ENCODE assay signal across 23 mouse cellular contexts in the genomic region with DNA sequence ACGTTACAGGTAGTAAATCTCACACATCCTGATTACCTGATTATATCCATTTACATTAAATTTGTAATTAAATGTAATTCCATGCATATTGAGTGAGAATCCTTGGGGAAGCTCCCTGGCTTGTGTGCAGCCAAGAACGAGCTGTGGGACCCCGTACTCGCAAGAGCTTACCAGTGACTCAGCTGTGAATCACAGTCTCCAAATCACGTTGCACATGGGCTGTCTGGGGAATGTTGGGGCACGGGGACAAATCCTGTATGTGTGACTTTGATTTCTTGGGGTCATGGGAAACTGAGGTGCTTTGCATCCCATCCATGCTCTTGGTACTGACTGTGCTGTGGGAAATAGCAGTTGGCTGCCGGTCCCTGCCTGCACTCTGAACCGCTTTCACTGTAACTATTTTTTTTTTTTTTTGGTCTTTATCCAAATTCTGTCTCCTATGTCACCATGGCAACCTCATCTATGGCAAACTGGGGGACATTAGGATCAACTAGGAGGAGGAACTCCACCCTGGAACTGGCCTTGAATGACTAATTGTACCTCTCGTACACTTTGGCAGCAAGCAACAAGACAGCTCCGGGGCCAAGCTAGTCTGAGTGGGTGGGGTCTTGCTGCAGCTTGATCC. TPM values are rescaled to one million over a fixed set of nuclear protein-coding genes. Genes with fewer than 3 reads are reported as not detected.
DNase-seq lines count a peak whose midpoint lies in the region; ATAC-seq and TF ChIP-seq lines count a peak whose summit lies in the region.
"Had no signal": no experiment of that assay in that cellular context is flagged by ENCODE, and none has a peak within 500 bp of the region (broad histone marks: within the 10 kb centered on the region; RNA-seq: fewer than 3 reads in every experiment).

No protein-coding gene starts in this region.

- 80% methylated on average over 10 of the region's 10 CpGs for WGBS in midbrain, embryonic 11.5 days
- WGBS in midbrain, postnatal 0 days: 45% methylated on average over 10 of the region's 10 CpGs
- 26% methylated on average over 10 of the region's 10 CpGs for WGBS in forebrain, postnatal 0 days
- WGBS in midbrain, embryonic 16.5 days: 46% methylated on average over 10 of the region's 10 CpGs

- no peaks in the 10 kb centered on the region for H3K4me1 ChIP-seq in midbrain, embryonic 11.5 days (ENCODE audit: control insufficient read depth, insufficient read depth, low read length)
- H3K4me1 ChIP-seq in midbrain, postnatal 0 days (ENCODE audit: insufficient read depth, low read length): peaks cover 2% of the 10 kb centered on the region; the same call in 1 of the 2 replicates
- peaks cover 10% of the 10 kb centered on the region for H3K4me1 ChIP-seq in forebrain, postnatal 0 days (ENCODE audit: insufficient read depth)
- H3K4me1 ChIP-seq in midbrain, embryonic 16.5 days (ENCODE audit: control insufficient read depth, insufficient read depth, low read length): peaks cover 11% of the 10 kb centered on the region
- H3K4me1 ChIP-seq: heart, embryonic 10.5 days; megakaryocyte, embryonic 14.5 days had no signal

- no peaks in the 10 kb centered on the region for H3K36me3 ChIP-seq in midbrain, embryonic 11.5 days (ENCODE audit: control insufficient read depth, insufficient read depth, low read length)
- no peaks in the 10 kb centered on the region for H3K36me3 ChIP-seq in midbrain, postnatal 0 days (ENCODE audit: insufficient read depth, low read length)
- H3K36me3 ChIP-seq in forebrain, postnatal 0 days (ENCODE audit: insufficient read depth): no peaks in the 10 kb centered on the region
- H3K36me3 ChIP-seq in midbrain, embryonic 16.5 days (ENCODE audit: control insufficient read depth, insufficient read depth, low read length): no peaks in the 10 kb centered on the region
- H3K36me3 ChIP-seq: G1E; heart, embryonic 10.5 days had no signal

- H3K27ac ChIP-seq in midbrain, embryonic 11.5 days (ENCODE audit: low read depth, low read length): no peak overlapping the region
- no peak overlapping the region for H3K27ac ChIP-seq in midbrain, postnatal 0 days (ENCODE audit: low read depth, low read length)
- H3K27ac ChIP-seq in forebrain, postnatal 0 days (ENCODE audit: low read depth, low read length): no peak overlapping the region
- no peak overlapping the region for H3K27ac ChIP-seq in midbrain, embryonic 16.5 days (ENCODE audit: low read length)
- H3K27ac ChIP-seq: heart, embryonic 10.5 days had no signal

- no peak overlapping the region for H3K4me3 ChIP-seq in midbrain, embryonic 11.5 days (ENCODE audit: low read depth, low read length)
- no peak overlapping the region for H3K4me3 ChIP-seq in midbrain, postnatal 0 days (ENCODE audit: low read depth, low read length)
- no peak overlapping the region for H3K4me3 ChIP-seq in forebrain, postnatal 0 days (ENCODE audit: low read depth, low read length)
- no peak overlapping the region for H3K4me3 ChIP-seq in midbrain, embryonic 16.5 days (ENCODE audit: low read depth, low read length)
- H3K4me3 ChIP-seq: heart, embryonic 10.5 days; megakaryocyte, embryonic 14.5 days had no signal

- no peak overlapping the region for H3K9ac ChIP-seq in midbrain, embryonic 11.5 days (ENCODE audit: low read length)
- H3K9ac ChIP-seq in midbrain, postnatal 0 days (replicated peaks; ENCODE audit: low read length, poor library complexity, severe bottlenecking): no peak overlapping the region
- no peak overlapping the region for H3K9ac ChIP-seq in forebrain, postnatal 0 days
- H3K9ac ChIP-seq in midbrain, embryonic 16.5 days (ENCODE audit: low read depth, low read length): no peak overlapping the region

- H3K4me2 ChIP-seq in midbrain, embryonic 11.5 days: no peak overlapping the region
- H3K4me2 ChIP-seq in midbrain, postnatal 0 days (ENCODE audit: low read depth, low read length, poor library complexity, severe bottlenecking): no peak overlapping the region
- no peak overlapping the region for H3K4me2 ChIP-seq in forebrain, postnatal 0 days (ENCODE audit: low read depth)
- no peak overlapping the region for H3K4me2 ChIP-seq in midbrain, embryonic 16.5 days (ENCODE audit: low read length)

- ATAC-seq in midbrain, embryonic 11.5 days (ENCODE audit: low FRiP score): no peak
- no peak for ATAC-seq in midbrain, postnatal 0 days (ENCODE audit: low FRiP score)
- ATAC-seq in forebrain, postnatal 0 days: peak; percentile 58
- ATAC-seq in midbrain, embryonic 16.5 days: peak; percentile 22; the same call in 1 of the 2 replicates
- ATAC-seq: CD4-positive, CD25-positive, alpha-beta regulatory T cell, adult 4 months had no signal

- TF ChIP-seq CTCF in midbrain, postnatal 0 days (IDR thresholded peaks at IDR 0.05): no peak
- TF ChIP-seq CTCF in forebrain, postnatal 0 days (IDR thresholded peaks at IDR 0.05; ENCODE audit: low read depth): no peak

- H3K9me3 ChIP-seq in midbrain, embryonic 11.5 days (ENCODE audit: control insufficient read depth, low read length): no peaks in the 10 kb centered on the region; the same call in 1 of the 2 replicates
- H3K9me3 ChIP-seq in midbrain, postnatal 0 days (ENCODE audit: low read length): no peaks in the 10 kb centered on the region
- H3K9me3 ChIP-seq in forebrain, postnatal 0 days (ENCODE audit: low read length): no peaks in the 10 kb centered on the region
- no peaks in the 10 kb centered on the region; the same call in 1 of the 2 replicates for H3K9me3 ChIP-seq in midbrain, embryonic 16.5 days (replicated peaks; ENCODE audit: control insufficient read depth, low read length, poor library complexity, severe bottlenecking)
- H3K9me3 ChIP-seq: G1E; heart, embryonic 10.5 days had no signal

- peak; percentile 45 to 65 for DNase-seq in adrenal gland, adult (ENCODE audit: inconsistent age in 2 of 2, low spot score in 1 of 2)
- no peak for DNase-seq in adrenal gland, postnatal 25 days
- DNase-seq in midbrain, embryonic 11.5 days (ENCODE audit: low spot score, missing footprints): peak; percentile 37
- no peak for DNase-seq in midbrain, postnatal 0 days (ENCODE audit: low spot score)
- peak; percentile 46 for DNase-seq in forebrain, postnatal 0 days
- DNase-seq in heart, adult 18-20 months: no peak
- DNase-seq in spleen, adult 12 weeks (ENCODE audit: low spot score): no peak
- DNase-seq: cerebellum, postnatal 10 days; gastrocnemius, postnatal 25 days; heart, postnatal 14 days; lung, postnatal 10 days; thymus, postnatal 4 days had no signal

- H3K27me3 ChIP-seq in midbrain, embryonic 11.5 days (ENCODE audit: control insufficient read depth, insufficient read depth, low read length): no peaks in the 10 kb centered on the region; the same call in 1 of the 2 replicates
- H3K27me3 ChIP-seq in midbrain, postnatal 0 days (ENCODE audit: insufficient read depth, low read length): peaks cover 3% of the 10 kb centered on the region; the same call in 1 of the 2 replicates
- H3K27me3 ChIP-seq in forebrain, postnatal 0 days (ENCODE audit: insufficient read depth, low read length): no peaks in the 10 kb centered on the region
- peaks cover 5% of the 10 kb centered on the region; the same call in 1 of the 2 replicates for H3K27me3 ChIP-seq in midbrain, embryonic 16.5 days (ENCODE audit: control insufficient read depth, insufficient read depth, low read depth, low read length)

RNA-seq across cellular contexts. Expression of a gene that starts 19.8 kb away (rescaled TPM):
- not detected in 2 replicates for total RNA-seq in adrenal gland, postnatal 25 days (2021)
- polyA plus RNA-seq in midbrain, embryonic 11.5 days (2014; fragmentation: Nextera tagmentation; extraction: Ambion mirVana): not detected in 2 replicates
- total RNA-seq in midbrain, postnatal 0 days (2014; rRNA removed): 0.24 TPM in 1 of 2 replicates, not detected in the other
- not detected in 2 replicates for polyA plus RNA-seq in midbrain, postnatal 0 days (2015; fragmentation: Nextera tagmentation; extraction: Ambion mirVana)
- total RNA-seq in forebrain, postnatal 0 days (2014; rRNA removed): 0.15 and 0.48 TPM in 2 replicates
- not detected in 2 replicates for polyA plus RNA-seq in forebrain, postnatal 0 days (2015; fragmentation: Nextera tagmentation; extraction: Ambion mirVana)
- 0.11 TPM in 1 of 2 replicates, not detected in the other for polyA plus RNA-seq in midbrain, embryonic 16.5 days (2015; fragmentation: Nextera tagmentation; extraction: Ambion mirVana)
- total RNA-seq in heart, adult 18-20 months (2021): not detected
- total RNA-seq: gastrocnemius, postnatal 25 days; heart, postnatal 14 days; left cerebral cortex, postnatal 14 days had no signal
- polyA plus RNA-seq: CD4-positive, CD25-positive, alpha-beta regulatory T cell, adult 4 months; G1E; heart, embryonic 10.5 days; intestine, embryonic 14.5 days; kidney, embryonic 16.5 days; limb, embryonic 14.5 days; liver, embryonic 16.5 days; small intestine, adult 2 months had no signal

Comparison
In these comparisons a context has a peak if more than half of its experiments do, and no peak if none do; other contexts are left out.
1. DNase-seq: peak in adrenal gland, adult (2 of 2), midbrain, embryonic 11.5 days (single experiment) and forebrain, postnatal 0 days (single experiment); none in adrenal gland, postnatal 25 days (single experiment), midbrain, postnatal 0 days (single experiment), heart, adult 18-20 months (0 of 2) and spleen, adult 12 weeks (single experiment).
2. ATAC-seq: peak in forebrain, postnatal 0 days (single experiment) and midbrain, embryonic 16.5 days (single experiment); none in midbrain, embryonic 11.5 days (single experiment) and midbrain, postnatal 0 days (single experiment).